Mouse (Mus musculus): ENCODE results near the gene Dgcr8.

Gene Dgcr8

GRCm38 (mm10) chr16:18221543-18221898 lies 67.5 kb downstream of the Dgcr8 start:
- no peak for DNase-seq (ENCODE audit: extremely low read depth, insufficient read length, low spot score)

- no peak for DNase-seq (ENCODE audit: extremely low read depth, insufficient read length, low spot score)
Observed at GRCm38 (mm10) chr16:18220856-18221542, 68.0 kb downstream of the Dgcr8 start.

DNA sequence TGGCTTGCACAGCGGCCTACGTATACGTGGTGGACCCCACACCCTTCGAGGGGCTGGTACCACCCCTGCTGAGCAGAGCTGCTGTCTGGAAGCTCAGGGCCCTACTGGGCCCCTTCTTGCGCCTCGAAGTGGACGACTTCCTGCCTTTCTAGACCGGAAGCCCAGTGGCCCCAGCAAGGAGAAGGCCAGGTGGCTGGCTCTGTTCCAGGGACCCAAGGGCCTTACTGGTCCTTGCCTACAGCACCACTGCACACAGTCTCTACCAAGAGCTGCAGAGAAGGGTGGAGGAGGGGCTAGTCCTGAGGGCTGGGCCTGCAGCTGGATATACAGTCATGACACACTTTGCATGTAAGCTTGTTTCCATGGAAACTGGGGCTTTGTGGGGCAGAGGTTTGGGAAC lies 69.0 kb downstream of the Dgcr8 start:
- no peak for DNase-seq (ENCODE audit: extremely low read depth, insufficient read length, low spot score)

DNA sequence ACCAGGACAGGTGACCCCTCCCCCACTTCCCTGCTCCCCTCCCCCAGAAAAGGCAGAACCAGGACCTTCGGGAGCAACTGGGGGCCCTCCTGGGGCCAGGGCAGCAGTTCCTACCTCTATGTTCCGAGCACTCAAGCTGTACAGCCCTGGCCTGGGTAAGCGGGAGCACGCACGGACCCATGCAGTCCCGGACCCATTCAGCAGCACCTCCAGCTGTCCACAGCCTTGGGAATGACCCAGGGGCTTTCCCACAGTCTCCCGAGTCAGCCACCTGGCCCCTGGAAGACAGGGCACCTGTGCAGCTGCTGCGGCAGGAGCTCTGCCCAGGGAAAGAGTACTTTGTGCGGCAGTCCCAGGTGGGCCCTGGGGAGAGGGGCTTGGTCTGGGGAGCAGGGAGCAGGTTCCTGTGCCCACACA lies 70.5 kb downstream of the Dgcr8 start:
- DNase-seq (ENCODE audit: extremely low read depth, insufficient read length, low spot score), result no peak

- DNase-seq (ENCODE audit: extremely low read depth, insufficient read length, low spot score), result no peak
Observed at GRCm38 (mm10) chr16:18217579-18217978, 71.5 kb downstream of the Dgcr8 start, which contains the start of gene Ccdc188. Gene Ccdc188 (plus strand): TSS chr16:18217879.

DNA sequence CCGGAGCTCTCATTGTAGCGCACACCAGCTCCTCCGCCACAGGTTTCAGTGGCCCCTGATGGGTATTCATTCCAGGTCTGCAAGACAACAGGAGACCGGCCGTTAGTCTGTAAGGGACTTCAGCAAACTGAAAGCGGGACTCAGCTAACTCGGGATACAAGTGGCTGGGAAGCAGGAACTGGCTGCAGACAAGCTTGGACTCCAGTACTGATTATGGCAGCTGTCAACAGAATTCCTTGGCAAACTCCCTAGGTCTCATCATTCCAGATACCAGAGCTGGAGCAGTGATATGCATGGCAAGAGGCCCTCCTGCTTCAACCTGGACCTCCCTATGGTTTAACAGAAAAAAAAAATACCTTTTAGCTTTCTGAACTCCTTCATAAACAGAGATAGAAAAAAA lies 74.2 kb downstream of the Dgcr8 start:
- DNase-seq (ENCODE audit: extremely low read depth, insufficient read length, low spot score), result no peak

GRCm38 (mm10) chr16:18213689-18214088 lies 75.4 kb downstream of the Dgcr8 start:
- no peak for DNase-seq (ENCODE audit: extremely low read depth, insufficient read length, low spot score)

DNA sequence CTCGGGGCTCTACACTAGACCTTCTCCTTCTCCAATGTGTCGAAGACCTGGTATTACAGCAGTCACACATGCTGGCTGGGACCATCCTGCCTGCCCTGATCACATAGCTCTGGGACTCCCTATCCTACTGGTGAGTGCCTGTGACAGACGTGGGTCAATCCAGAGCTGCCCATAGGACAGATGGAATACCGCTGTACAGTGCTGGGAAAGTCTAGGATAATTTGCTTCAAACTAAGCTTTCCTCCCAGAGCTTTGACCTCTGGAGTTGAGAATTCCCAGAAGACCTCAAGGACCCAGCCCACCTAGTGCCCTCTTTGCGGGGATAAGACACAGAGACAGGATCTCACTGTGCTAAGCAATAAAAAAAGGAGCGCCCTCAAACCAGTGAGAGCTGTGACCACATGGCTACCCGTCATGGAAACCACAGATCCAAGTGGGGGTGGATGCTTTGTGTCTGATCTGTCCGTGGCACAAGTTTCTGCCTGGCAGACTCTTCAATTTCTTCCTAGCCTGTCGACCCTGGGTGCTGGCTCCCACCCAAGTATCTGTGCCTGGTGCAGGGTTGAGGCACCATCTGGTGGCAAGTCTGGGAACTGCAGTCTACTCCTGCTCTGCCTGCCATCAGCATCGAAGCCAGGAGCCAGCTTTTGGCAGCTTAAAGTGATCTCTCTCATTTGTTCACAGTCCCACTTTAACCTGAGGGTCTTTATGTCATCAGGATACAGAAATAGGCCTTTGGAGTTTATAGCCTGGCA lies 77.5 kb downstream of the Dgcr8 start:
- peak; percentile 61 for DNase-seq (ENCODE audit: extremely low read depth, insufficient read length, low spot score)

DNA sequence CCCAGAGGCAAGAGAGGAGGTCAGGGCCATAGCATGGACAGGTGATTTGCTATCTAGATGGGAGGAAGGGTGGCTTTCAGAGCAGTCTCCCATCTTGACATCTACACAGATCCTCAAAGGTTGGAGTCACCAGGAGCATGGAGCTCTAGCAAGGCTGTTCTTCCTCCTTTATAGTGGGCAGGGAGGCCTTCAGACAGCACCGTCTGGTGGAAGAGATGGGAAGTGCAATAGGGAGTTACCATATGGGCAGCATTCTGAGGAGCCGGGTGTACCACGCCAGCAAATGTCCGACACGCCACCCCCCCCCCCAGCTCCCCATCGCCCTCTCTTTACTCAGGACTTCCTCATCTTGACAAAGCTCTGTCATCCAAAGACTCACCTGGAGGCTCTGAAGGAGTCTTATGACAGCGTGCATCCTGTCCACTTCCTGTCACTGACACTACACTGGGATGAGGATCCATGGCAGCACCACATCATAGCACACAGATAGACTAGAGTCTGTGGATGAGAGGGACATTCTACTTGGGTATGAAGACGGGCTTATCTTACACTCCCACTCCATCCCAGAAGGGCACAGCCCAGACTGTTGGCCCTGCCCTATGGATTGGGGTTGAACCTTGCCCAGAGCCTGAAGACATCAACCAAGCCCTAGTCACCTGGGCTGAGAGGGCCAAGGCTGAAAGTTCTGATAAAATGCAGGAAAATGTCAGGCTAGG lies 78.2 kb downstream of the Dgcr8 start:
- DNase-seq (ENCODE audit: extremely low read depth, insufficient read length, low spot score), result no peak
